ENCODE assay signal across 16 mouse cellular contexts in the genomic region with DNA sequence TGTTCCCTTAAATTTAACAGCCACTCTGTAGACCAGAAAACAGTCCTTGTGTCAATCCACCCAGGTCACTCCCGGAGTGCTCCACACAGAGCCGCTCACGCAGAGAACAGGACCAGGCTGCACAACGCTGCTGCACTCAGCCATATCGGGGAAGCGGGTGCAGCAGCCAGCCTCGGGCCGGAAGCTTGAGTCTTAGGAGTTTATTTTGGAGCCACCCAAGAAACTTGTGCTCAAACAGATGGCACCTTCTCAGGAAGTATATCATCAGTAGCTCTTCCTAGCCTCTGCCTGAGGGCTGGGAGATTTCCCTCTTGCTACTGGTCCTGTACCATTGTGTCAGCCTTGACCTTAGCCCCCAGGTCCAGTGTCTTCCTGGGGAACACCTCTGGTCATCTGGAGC. TPM values are rescaled to one million over a fixed set of nuclear protein-coding genes. Genes with fewer than 3 reads are reported as not detected.
"Had no signal": no experiment of that assay in that cellular context is flagged by ENCODE, and none has a peak within 500 bp of the region (broad histone marks: within the 10 kb centered on the region; RNA-seq: fewer than 3 reads in every experiment).

No protein-coding gene starts in this region.

- ATAC-seq: intestine, embryonic 16.5 days; midbrain, embryonic 15.5 days had no signal

- H3K4me3 ChIP-seq: kidney, embryonic 15.5 days; limb, embryonic 13.5 days; liver, embryonic 15.5 days; megakaryocyte, embryonic 14.5 days; midbrain, embryonic 15.5 days; neural tube, embryonic 12.5 days had no signal

- H3K4me1 ChIP-seq: megakaryocyte, embryonic 14.5 days had no signal

- H3K27ac ChIP-seq: kidney, embryonic 15.5 days; limb, embryonic 13.5 days; liver, embryonic 15.5 days; macrophage; midbrain, embryonic 15.5 days; neural tube, embryonic 12.5 days; stomach, postnatal 0 days had no signal

- DNase-seq: kidney, adult 2 months; kidney, postnatal 14 days; layer of hippocampus, postnatal 36 days; lung, adult 2 months; lung, postnatal 10 days; thymus, postnatal 4 days had no signal

RNA-seq across cellular contexts. Expression of a gene that starts 38.1 kb away (rescaled TPM):
- total RNA-seq: monocyte, adult 5-6 weeks had no signal
